Mouse (Mus musculus) ES-E14 (cell line): ENCODE data around the gene Pdcd6ip. TPM values are rescaled to one million over a fixed set of nuclear protein-coding genes. Genes with fewer than 3 reads are reported as not detected.
A peak's percentile ranks its signal among the peaks of the same experiment; 100 is the strongest.
"Not testable (repeated sequence)": the region's sequence is repeated elsewhere in the genome, so short reads cannot be mapped to it uniquely, and the experiment has no call there.

ENCODE experiments used
- DNase-seq: peaks from one replicate; pipeline ENCODE4 v3.0.0-alpha.2; 2013; ENCODE audit warnings: low read depth, low spot score
- H3K27ac ChIP-seq: 2 replicates; pipeline ENCODE4 v1.5.1; 2012; ENCODE audit warnings: low read depth, mild to moderate bottlenecking, low read length, moderate library complexity, mixed read lengths; ENCODE audit not compliant: poor library complexity, insufficient read depth, severe bottlenecking
- H3K36me3 ChIP-seq: 2 replicates; pipeline ENCODE4 v1.6.1; 2012; ENCODE audit warnings: mild to moderate bottlenecking, low read length, moderate library complexity, mixed read lengths; ENCODE audit not compliant: control insufficient read depth, poor library complexity, insufficient read depth, severe bottlenecking
- H3K4me1 ChIP-seq, 2 experiments: fragments of 150-350 bp in 1 of 2; sonication (generic) in 1 of 2; 2 replicates each; pipeline ENCODE4 v1.6.1; 2012; ENCODE audit warnings: low read length in 2 of 2, mild to moderate bottlenecking in 1 of 2, mixed read lengths in 1 of 2; ENCODE audit not compliant: control insufficient read depth in 2 of 2, insufficient read depth in 2 of 2, poor library complexity in 1 of 2
- H3K4me3 ChIP-seq, 2 experiments: fragments of 150-350 bp in 1 of 2; sonication (generic) in 1 of 2; 2 replicates each; pipeline ENCODE4 v1.5.1; 2012; ENCODE audit warnings: low read length in 2 of 2, low read depth in 1 of 2, mild to moderate bottlenecking in 1 of 2, mixed read lengths in 1 of 2; ENCODE audit not compliant: insufficient read depth in 1 of 2, poor library complexity in 1 of 2, severe bottlenecking in 1 of 2
- H3K9ac ChIP-seq: 2 replicates; pipeline ENCODE4 v1.6.1; 2012; ENCODE audit warnings: low read depth, mild to moderate bottlenecking, low read length, mixed read lengths; ENCODE audit not compliant: poor library complexity, insufficient read depth, severe bottlenecking
- H3K9me3 ChIP-seq: fragments of 150-350 bp; sonication (generic); 2 replicates; pipeline ENCODE4 v1.6.1; 2012; ENCODE audit warnings: low read depth, mild to moderate bottlenecking, low read length; ENCODE audit not compliant: control insufficient read depth, insufficient read depth
- CHD2 ChIP-seq: IDR thresholded peaks from 2 replicates; pipeline ENCODE4 v1.6.1; 2014; ENCODE audit warnings: mild to moderate bottlenecking, low read depth, low read length, inconsistent platforms
- HCFC1 ChIP-seq: IDR thresholded peaks from 2 replicates; pipeline ENCODE4 v1.6.1; 2012; ENCODE audit warnings: low read length, inconsistent platforms, borderline replicate concordance; ENCODE audit not compliant: insufficient read depth
- MAFK ChIP-seq: IDR thresholded peaks from 2 replicates; pipeline ENCODE4 v1.6.1; 2014; ENCODE audit warnings: mild to moderate bottlenecking, low read depth, low read length, inconsistent platforms; ENCODE audit not compliant: insufficient read depth
- ZC3H11A ChIP-seq: IDR thresholded peaks from 2 replicates; pipeline ENCODE4 v1.6.1; 2012; ENCODE audit warnings: low read depth, mild to moderate bottlenecking, inconsistent platforms, low read length, borderline replicate concordance
- ZNF384 ChIP-seq: IDR thresholded peaks from 2 replicates; pipeline ENCODE4 v1.6.1; 2012; ENCODE audit warnings: low read depth, low read length, inconsistent platforms
- in situ Hi-C, 2 experiments: fragments of 600-800 bp; cut with MboI; formaldehyde crosslinking; loops; one replicate each; pipeline ENCODE4 v1.15.1; 2025; ENCODE audit warnings: low sequenced_read_pairs in 2 of 2, inconsistent platforms in 1 of 2; ENCODE audit not compliant: unreplicated experiment in 2 of 2
- total RNA-seq: library from RNA; depleted of rRNA; stranded (reverse); fragments of 300-350 nt; gene quantifications from 2 replicates; pipeline ENCODE4 v1.2.3, GENCODE M21; 2012

Pdcd6ip gene
- total RNA-seq, 1 experiment, result 28.4 TPM

GRCm38 (mm10) chr9:113653571-113653970 is 54.5 kb downstream of the Pdcd6ip start:
- peaks cover 17% of the 10 kb centered on the region for H3K36me3 ChIP-seq
- no peak for DNase-seq
- H3K4me3 ChIP-seq, result no peak overlapping the region
- no peak overlapping the region for H3K27ac ChIP-seq
- H3K9me3 ChIP-seq, result no peaks in the 10 kb centered on the region
- TF ChIP-seq HCFC1 (no peak), ZC3H11A (no peak), ZNF384 (no peak), MAFK (no peak), CHD2 (no peak)
- H3K4me1 ChIP-seq, result peaks cover 0 to 8% of the 10 kb centered on the region in 2 experiments; a peak in 1 of 4 replicates
- in situ Hi-C loops, result no loop called here
- no peak overlapping the region for H3K9ac ChIP-seq

- Histone ChIP-seq H3K36me3 (peaks cover 7% of the 10 kb centered on the region), H3K9ac (no peak overlapping the region), H3K4me1 (peaks cover 0 to 8% of the 10 kb centered on the region in 2 experiments; a peak in 1 of 4 replicates), H3K9me3 (no peaks in the 10 kb centered on the region), H3K4me3 (no peak overlapping the region), H3K27ac (no peak overlapping the region)
- in situ Hi-C loops, result no loop called here
- TF ChIP-seq ZC3H11A (no peak), MAFK (no peak), ZNF384 (no peak), HCFC1 (no peak), CHD2 (no peak)
- DNase-seq, result no peak
Measured at GRCm38 (mm10) chr9:113650787-113651186, 57.3 kb downstream of the Pdcd6ip start.

- not testable (repeated sequence) for H3K9me3 ChIP-seq
- 0 out of 2 replicates have a peak, but pooled peaks have one; percentile 30 for TF ChIP-seq ZNF384
Measured at GRCm38 (mm10) chr9:113649211-113649610, 58.8 kb downstream of the Pdcd6ip start.

GRCm38 (mm10) chr9:113645837-113646169 is 62.3 kb downstream of the Pdcd6ip start:
- Histone ChIP-seq H3K4me1 (peaks cover 0 to 5% of the 10 kb centered on the region in 2 experiments; a peak in 1 of 4 replicates), H3K4me3 (no peak overlapping the region), H3K9me3 (no peaks in the 10 kb centered on the region), H3K36me3 (no peaks in the 10 kb centered on the region), H3K9ac (no peak overlapping the region), H3K27ac (no peak overlapping the region)
- in situ Hi-C loops, result loop anchor here in 1 of 2 experiments (25.0 kb wide), 1 partner anchor 834 kb away; no protein-coding TSS in a partner anchor
- TF ChIP-seq CHD2 (no peak), HCFC1 (no peak), ZNF384 (no peak), MAFK (no peak), ZC3H11A (no peak)
- DNase-seq, result no peak

More at GRCm38 (mm10) chr9:113649211-113649610, 58.8 kb downstream of the Pdcd6ip start:
- H3K9ac ChIP-seq, H3K36me3 ChIP-seq, DNase-seq, H3K27ac ChIP-seq, H3K4me3 ChIP-seq, H3K4me1 ChIP-seq: not testable (repeated sequence)
- in situ Hi-C loops, result loop anchor here in 1 of 2 experiments (25.0 kb wide), 1 partner anchor 837 kb away; no protein-coding TSS in a partner anchor
